Mouse (Mus musculus): ENCODE measurements around the gene Rab3a.

DNA sequence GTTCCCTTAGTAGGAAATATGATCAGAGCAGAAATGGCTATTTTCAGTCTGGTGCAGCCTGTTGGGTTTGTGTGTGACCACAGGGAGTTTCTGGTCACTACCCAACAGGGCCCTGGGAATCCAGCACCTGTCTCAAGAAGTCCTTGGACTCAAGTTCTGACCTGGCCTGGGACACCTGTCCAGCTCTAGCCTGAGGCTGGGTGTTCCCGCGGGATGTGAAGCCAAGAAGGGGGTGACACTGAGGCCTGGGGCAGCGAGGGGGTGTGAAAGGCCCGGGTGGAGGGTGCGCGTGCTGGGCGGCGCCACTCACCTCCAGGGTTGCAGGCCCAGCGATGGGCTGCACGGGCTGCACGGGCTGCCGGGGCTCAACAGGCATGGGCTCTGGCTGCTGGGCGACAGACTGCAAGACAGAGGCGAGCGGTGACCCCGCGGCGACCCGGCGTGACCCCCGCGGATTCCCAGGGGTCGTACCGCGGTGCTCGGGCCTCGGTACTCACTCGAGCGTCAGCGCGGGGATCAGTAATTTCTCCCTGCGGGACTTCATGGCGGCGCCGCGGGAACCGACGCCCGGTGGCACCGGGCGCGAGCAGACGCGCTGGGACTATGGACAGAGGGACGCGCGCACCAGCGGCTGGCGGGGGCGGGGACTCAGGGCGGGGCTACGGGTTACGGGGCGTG, 42.1 kb downstream of the Rab3a start:
- no peak for TF ChIP-seq MAFK (IDR thresholded peaks at IDR 0.05; ENCODE audit: insufficient read depth, low read depth, low read length)
- no peak for TF ChIP-seq CHD2 (IDR thresholded peaks at IDR 0.05; ENCODE audit: low read depth, low read length)
- TF ChIP-seq ZC3H11A (IDR thresholded peaks at IDR 0.05; ENCODE audit: borderline replicate concordance, low read depth, low read length) = no peak
- no peak for TF ChIP-seq HCFC1 (IDR thresholded peaks at IDR 0.05; ENCODE audit: borderline replicate concordance, insufficient read depth, low read length)
- TF ChIP-seq ZNF384 (IDR thresholded peaks at IDR 0.05; ENCODE audit: low read depth, low read length) = no peak
